23 mouse cellular contexts compared by ENCODE assay signal in genomic region chr16:93366383-93366941, GRCm38 (mm10).
DNase-seq lines count a peak whose midpoint lies in the region; ATAC-seq and TF ChIP-seq lines count a peak whose summit lies in the region.
"Had no signal": no experiment of that assay in that cellular context is flagged by ENCODE, and none has a peak within 500 bp of the region (broad histone marks: within the 10 kb centered on the region; RNA-seq: fewer than 3 reads in every experiment).

No protein-coding gene starts in this region.

- peaks cover 7% of the 10 kb centered on the region; the same call in 1 of the 2 replicates for H3K4me1 ChIP-seq in forebrain, embryonic 10.5 days
- peaks cover 7% of the 10 kb centered on the region; the same call in 1 of the 2 replicates for H3K4me1 ChIP-seq in forebrain, embryonic 14.5 days (ENCODE audit: control insufficient read depth, insufficient read depth, low read length)
- H3K4me1 ChIP-seq in kidney, postnatal 0 days (replicated peaks; ENCODE audit: insufficient read depth, low read length), result peaks cover 3% of the 10 kb centered on the region; the same call in 1 of the 2 replicates
- no peaks in the 10 kb centered on the region for H3K4me1 ChIP-seq in liver, postnatal 0 days (ENCODE audit: insufficient read depth)
- H3K4me1 ChIP-seq: limb, embryonic 10.5 days had no signal

- H3K36me3 ChIP-seq in forebrain, embryonic 10.5 days (replicated peaks), result no peaks in the 10 kb centered on the region
- H3K36me3 ChIP-seq in forebrain, embryonic 14.5 days (ENCODE audit: control insufficient read depth, insufficient read depth, low read length), result no peaks in the 10 kb centered on the region
- no peaks in the 10 kb centered on the region for H3K36me3 ChIP-seq in kidney, postnatal 0 days (ENCODE audit: insufficient read depth, low read length)
- no peaks in the 10 kb centered on the region for H3K36me3 ChIP-seq in liver, postnatal 0 days (replicated peaks; ENCODE audit: insufficient read depth, low read length)
- H3K36me3 ChIP-seq: embryonic facial prominence, embryonic 15.5 days; limb, embryonic 10.5 days had no signal

- H3K9me3 ChIP-seq in forebrain, embryonic 10.5 days, result no peaks in the 10 kb centered on the region
- H3K9me3 ChIP-seq in forebrain, embryonic 14.5 days (replicated peaks; ENCODE audit: control insufficient read depth, low read length), result no peaks in the 10 kb centered on the region
- H3K9me3 ChIP-seq in kidney, postnatal 0 days (replicated peaks; ENCODE audit: low read length), result no peaks in the 10 kb centered on the region
- H3K9me3 ChIP-seq in liver, postnatal 0 days (ENCODE audit: low read length), result no peaks in the 10 kb centered on the region
- H3K9me3 ChIP-seq: embryonic facial prominence, embryonic 15.5 days; forebrain, embryonic 13.5 days; limb, embryonic 10.5 days had no signal

- H3K4me3 ChIP-seq in forebrain, embryonic 10.5 days, result no peak overlapping the region
- H3K4me3 ChIP-seq in forebrain, embryonic 14.5 days (ENCODE audit: low read depth, low read length), result no peak overlapping the region
- no peak overlapping the region for H3K4me3 ChIP-seq in kidney, postnatal 0 days (replicated peaks; ENCODE audit: low read depth, low read length)
- H3K4me3 ChIP-seq in liver, postnatal 0 days (ENCODE audit: low read depth, low read length), result no peak overlapping the region
- H3K4me3 ChIP-seq: embryonic facial prominence, embryonic 15.5 days; forebrain, embryonic 13.5 days; heart, adult 2 months; limb, embryonic 10.5 days had no signal

- H3K27me3 ChIP-seq in forebrain, embryonic 10.5 days (ENCODE audit: poor library complexity, severe bottlenecking), result no peaks in the 10 kb centered on the region
- H3K27me3 ChIP-seq in forebrain, embryonic 14.5 days (replicated peaks; ENCODE audit: control insufficient read depth, insufficient read depth, low read length), result no peaks in the 10 kb centered on the region
- no peaks in the 10 kb centered on the region for H3K27me3 ChIP-seq in kidney, postnatal 0 days (ENCODE audit: insufficient read depth, low read length)
- H3K27me3 ChIP-seq in liver, postnatal 0 days (ENCODE audit: insufficient read depth, low read length), result no peaks in the 10 kb centered on the region
- H3K27me3 ChIP-seq: embryonic facial prominence, embryonic 15.5 days; forebrain, embryonic 13.5 days; Patski had no signal

- peak overlapping the region; percentile 51; the same call in 1 of the 2 replicates for H3K27ac ChIP-seq in forebrain, embryonic 10.5 days
- H3K27ac ChIP-seq in forebrain, embryonic 14.5 days (ENCODE audit: low read depth, low read length), result no peak overlapping the region
- H3K27ac ChIP-seq in kidney, postnatal 0 days, result peak overlapping the region; percentile 42; the same call in 1 of the 2 replicates
- no peak overlapping the region for H3K27ac ChIP-seq in liver, postnatal 0 days (ENCODE audit: low read depth)
- H3K27ac ChIP-seq: embryonic facial prominence, embryonic 15.5 days; forebrain, embryonic 13.5 days; heart, adult 2 months; hindbrain, embryonic 14.5 days; limb, embryonic 10.5 days had no signal

- WGBS in forebrain, embryonic 10.5 days, result 78% methylated on average over 5 of the region's 5 CpGs
- WGBS in forebrain, embryonic 14.5 days, result 85% methylated on average over 5 of the region's 5 CpGs
- WGBS in kidney, postnatal 0 days, result 79% methylated on average over 5 of the region's 5 CpGs
- WGBS in liver, postnatal 0 days (ENCODE audit: insufficient replicate concordance), result 51% methylated on average over 5 of the region's 5 CpGs

- no peak; the same call in 1 of the 2 replicates for TF ChIP-seq EP300 in liver, postnatal 0 days (IDR thresholded peaks at IDR 0.05; ENCODE audit: low read depth)

- no peak for TF ChIP-seq CTCF in kidney, postnatal 0 days (IDR thresholded peaks at IDR 0.05; ENCODE audit: low read depth)
- TF ChIP-seq CTCF in liver, postnatal 0 days (IDR thresholded peaks at IDR 0.05; ENCODE audit: low read depth), result no peak

- DNase-seq in forebrain, embryonic 10.5 days (ENCODE audit: extremely low spot score, low spot score), result no peak
- DNase-seq in forebrain, embryonic 14.5 days (ENCODE audit: low spot score), result no peak
- DNase-seq in kidney, postnatal 0 days (ENCODE audit: low spot score), result no peak
- no peak for DNase-seq in kidney, adult 8-10 months
- DNase-seq in liver, result peak; percentile 71
- DNase-seq in liver, postnatal 0 days, result no peak
- DNase-seq in urinary bladder, adult 18-20 months (ENCODE audit: low spot score in 2 of 2), result no peak
- DNase-seq in T-cell, adult 2 months (ENCODE audit: low spot score), result no peak
- DNase-seq: adrenal gland, postnatal 14 days; cerebellum, adult 2 months; cerebellum, postnatal 36 days; gastrocnemius, postnatal 14 days; heart, adult 2 months; kidney, postnatal 36 days; lung, adult 2 months; lung, postnatal 4 days; thymus, postnatal 4 days had no signal

- ATAC-seq in forebrain, embryonic 14.5 days, result no peak
- no peak for ATAC-seq in kidney, postnatal 0 days (replicated peaks; ENCODE audit: low FRiP score, low read depth)
- ATAC-seq in liver, postnatal 0 days, result peak; percentile 53
- ATAC-seq: activated CD4-positive, CD25-positive, alpha-beta regulatory T cell, adult 4 months; forebrain, embryonic 13.5 days had no signal

- H3K9ac ChIP-seq in forebrain, embryonic 14.5 days (ENCODE audit: low read length), result no peak overlapping the region
- H3K9ac ChIP-seq in kidney, postnatal 0 days (ENCODE audit: low read depth, low read length), result no peak overlapping the region
- H3K9ac ChIP-seq in liver, postnatal 0 days (replicated peaks), result no peak overlapping the region
- H3K9ac ChIP-seq: embryonic facial prominence, embryonic 15.5 days; forebrain, embryonic 13.5 days; hindbrain, embryonic 14.5 days had no signal

- H3K4me2 ChIP-seq in forebrain, embryonic 14.5 days (ENCODE audit: low read length), result no peak overlapping the region
- H3K4me2 ChIP-seq in kidney, postnatal 0 days (ENCODE audit: low read length), result no peak overlapping the region
- H3K4me2 ChIP-seq in liver, postnatal 0 days (ENCODE audit: low read depth, low read length), result no peak overlapping the region
- H3K4me2 ChIP-seq: embryonic facial prominence, embryonic 15.5 days; forebrain, embryonic 13.5 days; hindbrain, embryonic 14.5 days had no signal

Comparison
In these comparisons a context has a peak if more than half of its experiments do, and no peak if none do; other contexts are left out.
1. H3K27ac ChIP-seq: peak in forebrain, embryonic 10.5 days (single experiment) and kidney, postnatal 0 days (single experiment); none in forebrain, embryonic 14.5 days (single experiment) and liver, postnatal 0 days (single experiment).